Mouse (Mus musculus) liver, adult 2 months (tissue): ENCODE measurements around the gene Dnah8.

Source experiments
- CTCF ChIP-seq: fragments of 200-500 bp; IDR thresholded peaks from 2 replicates; pipeline ENCODE4 v1.5.1; 2011; ENCODE audit warnings: low read depth, low read length, control low read depth
- POLR2A ChIP-seq: fragments of 200-500 bp; IDR thresholded peaks from 2 replicates; pipeline ENCODE4 v1.6.1; 2011; ENCODE audit warnings: low read length, control low read depth; ENCODE audit not compliant: insufficient read depth; ENCODE audit errors: extremely low read depth

- TF ChIP-seq CTCF (no peak), POLR2A (no peak)
These were observed 233.2 kb downstream of the Dnah8 start for GRCm38 (mm10) chr17:30857347-30857746.
